Mouse (Mus musculus) erythroblast, adult 5-6 weeks (primary cell): Measurements from ENCODE around the gene Gphn. TPM values are rescaled to one million over a fixed set of nuclear protein-coding genes. Genes with fewer than 3 reads are reported as not detected.
"Not testable (repeated sequence)": the region's sequence is repeated elsewhere in the genome, so short reads cannot be mapped to it uniquely, and the experiment has no call there.

Source experiments
- ATAC-seq: replicated peaks from 2 replicates; pipeline ENCODE4 v1.8.0; 2016; ENCODE audit warnings: moderate number of reproducible peaks, mild to moderate bottlenecking, moderate TSS enrichment, inconsistent platforms; ENCODE audit not compliant: poor library complexity, low FRiP score, severe bottlenecking
- total RNA-seq, 2 experiments: library from RNA; stranded (forward) in 1 of 2; stranded (reverse) in 1 of 2; fragments of 150-400 nt in 1 of 2; fragments of 200-764, 138-1000 nt in 1 of 2; gene quantifications; 2 replicates each; pipeline versions ENCODE4 v1.2.3 to v1.2.4; 2015 to 2017; ENCODE audit warnings: low replicate concordance in 2 of 2

Gphn gene
- total RNA-seq, 2 experiments from 2014 or later = 0.77 to 15.8 TPM

DNA sequence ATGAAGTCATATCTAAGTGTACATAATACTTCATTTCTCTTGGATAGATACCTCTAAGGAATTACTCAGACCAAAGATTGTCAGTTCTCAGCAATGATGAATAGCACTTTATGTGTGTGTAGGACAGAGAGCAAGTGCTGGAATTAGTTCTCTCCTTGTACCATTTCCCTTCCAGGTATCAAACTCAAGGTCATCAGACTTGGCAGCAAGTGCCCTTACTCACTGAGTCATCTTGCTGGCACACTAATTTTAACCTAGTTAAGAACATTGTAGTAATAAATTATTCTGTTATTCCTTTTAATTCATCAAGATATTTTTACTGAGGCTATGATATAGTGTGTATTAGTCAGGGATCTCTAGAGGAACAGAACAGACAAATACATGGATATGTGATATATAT, 88.9 kb downstream of the Gphn start:
- no peak for ATAC-seq

DNA sequence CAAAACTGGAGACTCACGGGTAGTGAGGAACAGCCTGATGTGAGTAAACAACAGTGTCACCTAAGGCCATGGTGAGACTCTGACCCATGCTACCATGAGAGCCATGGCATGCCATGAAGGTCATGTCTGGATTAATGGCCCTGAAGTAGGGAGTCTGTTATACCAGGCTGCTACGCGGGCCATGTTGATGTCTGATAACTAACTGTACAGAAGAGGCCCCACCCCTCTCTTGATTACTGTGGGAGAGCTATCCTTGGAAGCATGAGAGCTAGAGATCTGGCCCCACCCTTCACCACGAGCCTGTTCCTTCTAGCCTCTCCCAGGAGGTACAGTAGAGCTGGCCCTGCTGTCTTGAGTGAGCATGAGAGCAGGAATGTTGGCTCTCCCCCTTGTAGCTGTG, 101.8 kb downstream of the Gphn start:
- ATAC-seq = no peak

DNA sequence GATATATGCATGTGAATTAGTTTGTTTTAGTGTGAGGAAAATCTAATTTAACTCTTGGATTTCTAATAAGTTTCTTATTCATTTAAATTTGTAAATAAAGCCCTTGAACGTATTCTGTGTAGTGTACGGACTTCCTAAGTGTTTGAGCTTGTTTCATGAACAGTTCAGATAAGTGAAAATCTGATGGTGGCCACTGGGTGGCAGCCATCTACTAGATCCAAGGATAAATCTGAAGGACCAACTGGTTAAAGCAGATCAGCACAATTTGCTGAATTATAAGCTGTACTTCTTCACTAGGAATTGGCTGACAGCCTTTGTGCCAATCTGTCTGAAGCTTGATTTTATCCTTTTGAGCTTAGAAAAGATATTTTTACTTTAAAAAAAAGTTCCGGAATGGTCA, 105.9 kb downstream of the Gphn start:
- no peak for ATAC-seq

DNA sequence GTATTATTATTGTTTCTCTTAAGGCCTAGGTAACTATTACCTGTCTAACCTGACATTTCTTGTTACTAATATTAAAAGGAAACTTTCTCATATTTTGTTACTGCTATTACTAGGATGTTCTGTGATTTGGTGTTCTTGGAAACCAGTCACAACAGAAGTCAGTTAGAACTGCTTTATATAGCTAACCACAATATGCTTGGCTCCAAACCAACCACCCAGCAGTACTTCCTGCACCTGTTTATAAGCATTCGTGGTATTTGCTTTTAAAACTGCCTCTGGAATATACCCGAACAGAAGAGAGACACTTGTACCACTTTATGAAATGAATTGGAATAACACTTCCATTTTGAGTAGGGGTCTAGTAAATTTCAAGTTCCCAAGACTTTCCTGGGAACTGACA, 130.3 kb downstream of the Gphn start:
- ATAC-seq = no peak

DNA sequence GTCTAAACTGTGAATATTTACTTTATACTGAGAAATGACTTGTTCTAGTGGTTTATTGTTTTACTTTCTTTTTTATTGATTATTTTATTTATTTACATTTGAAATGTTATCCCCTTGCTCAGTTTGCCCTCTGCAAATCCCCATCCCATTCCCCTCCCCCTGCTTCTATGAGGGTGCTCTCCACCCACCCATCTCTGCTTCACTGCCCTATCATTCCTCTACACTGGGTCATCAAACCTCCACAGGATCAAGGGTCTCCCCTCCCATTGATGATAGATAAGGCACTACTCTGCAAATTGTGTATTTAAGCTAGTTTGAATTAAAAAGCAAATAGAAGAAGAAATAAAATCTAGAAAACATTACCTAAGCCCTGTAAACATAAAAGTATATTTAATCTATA, 163.1 kb downstream of the Gphn start:
- no peak for ATAC-seq

DNA sequence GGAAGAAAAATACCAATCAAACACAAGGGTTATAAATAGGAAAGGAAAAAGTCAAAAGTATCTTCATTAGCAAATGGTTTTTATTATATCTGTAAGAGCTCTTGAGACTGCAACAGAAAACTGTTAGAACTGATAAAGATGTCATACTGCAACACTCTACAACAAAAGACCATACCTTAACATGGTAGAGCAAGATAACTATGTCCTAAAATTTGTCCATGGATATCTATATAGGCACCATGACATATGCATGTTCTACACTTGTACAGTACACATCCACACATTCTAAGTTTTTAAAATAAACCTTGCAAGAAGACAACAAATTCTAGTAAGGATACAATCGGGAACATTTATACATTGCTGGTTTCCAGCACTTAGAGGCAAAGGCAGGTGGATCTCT, 169.1 kb downstream of the Gphn start:
- no peak for ATAC-seq

DNA sequence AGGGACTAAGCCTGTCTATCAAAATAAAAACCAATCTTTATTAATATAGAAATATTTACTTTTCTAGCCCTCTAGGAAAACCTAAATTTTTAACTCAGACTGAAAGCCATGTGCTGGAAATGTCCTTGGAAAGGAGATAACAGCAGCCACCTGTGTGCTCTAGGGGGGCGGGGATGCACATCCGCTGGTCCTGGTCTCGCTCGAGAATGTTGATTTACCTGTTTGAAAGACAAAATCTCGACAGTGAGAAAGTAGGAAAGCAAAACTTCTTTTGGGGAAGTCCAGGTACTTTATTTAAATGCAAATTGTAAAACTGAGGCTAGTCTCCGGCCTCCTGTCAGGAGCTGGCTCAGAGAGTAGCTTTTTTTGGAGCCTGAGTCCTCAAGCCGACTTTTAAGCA, 181.3 kb downstream of the Gphn start:
- not testable (repeated sequence) for ATAC-seq

DNA sequence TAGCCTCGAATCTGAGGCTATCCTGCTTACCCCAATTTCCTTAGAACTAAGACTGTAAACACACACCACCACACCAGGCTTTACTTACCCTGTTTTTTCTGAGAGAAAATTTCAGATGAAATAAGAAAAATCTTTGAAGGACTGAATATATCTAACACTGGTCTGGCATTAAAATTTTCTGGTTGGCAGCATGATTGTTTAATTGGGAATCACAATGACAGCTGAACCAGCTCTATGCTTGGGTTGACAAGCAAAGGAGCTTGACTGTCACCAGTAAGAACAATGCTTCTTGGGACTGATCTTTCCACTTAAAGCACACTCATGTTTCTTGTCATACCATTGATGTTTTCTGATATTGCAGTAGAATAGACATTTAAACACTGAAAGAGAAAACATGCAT, 296.0 kb downstream of the Gphn start:
- no peak for ATAC-seq

DNA sequence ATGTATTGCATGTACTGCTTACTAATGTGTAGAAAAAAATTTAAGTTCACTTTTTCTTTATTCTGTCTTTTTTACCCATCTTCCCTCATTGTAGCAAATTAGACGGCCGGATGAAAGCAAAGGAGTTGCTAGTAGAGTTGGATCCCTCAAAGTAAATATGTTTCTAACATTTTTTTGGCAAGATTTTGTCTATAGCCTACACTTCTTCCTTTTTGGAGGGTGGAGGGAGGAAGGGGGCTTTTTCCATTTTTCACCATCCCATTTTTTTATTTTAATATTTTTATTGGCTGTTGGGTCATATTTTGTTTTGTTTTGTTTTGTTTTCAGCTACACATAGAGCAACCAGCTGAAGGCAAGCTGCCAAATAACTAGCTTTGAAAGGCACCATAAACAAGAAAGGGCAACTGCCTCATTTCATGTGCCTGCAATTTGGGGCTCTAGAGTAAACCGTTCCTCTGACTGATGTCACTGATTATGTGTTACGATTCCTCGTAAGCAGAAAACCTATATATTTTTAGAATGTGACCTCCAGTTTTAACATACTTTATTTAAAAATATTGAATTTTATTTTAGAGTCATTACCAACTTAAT, 296.7 kb downstream of the Gphn start:
- ATAC-seq = no peak

DNA sequence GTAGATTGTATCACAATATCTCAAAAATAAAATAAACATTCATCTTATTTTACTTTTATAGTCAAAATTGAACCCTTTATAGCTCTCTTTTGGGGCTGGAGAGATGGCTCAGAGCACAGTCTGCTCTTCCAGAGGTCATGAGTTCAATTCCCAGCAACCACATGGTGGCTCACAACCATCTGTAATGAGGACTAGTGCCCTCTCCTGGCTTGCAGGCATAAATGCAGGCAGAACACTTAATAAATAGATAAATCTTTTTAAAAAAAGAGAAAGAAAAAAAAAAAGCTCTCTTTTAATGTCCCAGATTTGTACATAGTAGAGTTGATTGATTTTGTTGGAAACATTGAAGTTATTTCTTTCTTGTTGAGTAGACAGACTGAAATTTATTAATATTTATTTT, 311.4 kb downstream of the Gphn start:
- ATAC-seq = not testable (repeated sequence)

DNA sequence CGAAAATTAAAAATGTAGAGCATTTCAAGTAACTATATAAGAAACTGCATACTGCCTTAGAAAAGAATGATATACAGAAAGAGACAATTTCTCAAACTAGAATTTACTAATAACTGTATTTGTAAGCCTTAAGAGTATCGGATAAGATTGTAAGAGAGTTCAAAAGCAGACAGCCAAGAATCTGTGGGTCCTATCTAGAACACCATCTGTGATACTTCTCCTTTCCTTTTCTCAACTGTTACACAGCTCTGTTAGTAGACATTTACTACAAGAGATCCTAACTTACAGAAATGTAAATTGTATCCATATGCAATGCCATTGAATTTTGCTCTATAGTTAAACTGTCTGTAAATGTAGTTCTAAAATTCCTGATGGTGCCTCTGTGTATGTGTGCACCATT, 324.7 kb downstream of the Gphn start:
- ATAC-seq = no peak

DNA sequence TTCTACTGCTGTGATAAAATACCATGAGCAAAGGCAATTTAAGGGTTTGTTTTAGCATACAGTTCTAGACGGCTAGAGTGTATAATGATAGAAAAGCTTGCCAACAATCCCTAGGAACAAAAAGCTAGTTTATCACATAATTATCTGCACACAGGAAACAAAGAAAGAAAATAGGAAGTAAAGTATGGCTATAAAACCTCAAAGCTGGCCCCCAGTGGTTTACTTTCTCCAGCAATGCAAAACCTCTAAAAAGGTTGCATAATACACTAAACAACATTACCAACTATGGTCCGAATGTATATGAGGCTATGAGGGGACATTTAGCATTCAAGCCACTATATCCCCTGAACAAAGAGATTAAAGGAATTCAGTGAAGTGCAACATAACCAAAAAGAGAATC, 405.6 kb downstream of the Gphn start:
- ATAC-seq = no peak

DNA sequence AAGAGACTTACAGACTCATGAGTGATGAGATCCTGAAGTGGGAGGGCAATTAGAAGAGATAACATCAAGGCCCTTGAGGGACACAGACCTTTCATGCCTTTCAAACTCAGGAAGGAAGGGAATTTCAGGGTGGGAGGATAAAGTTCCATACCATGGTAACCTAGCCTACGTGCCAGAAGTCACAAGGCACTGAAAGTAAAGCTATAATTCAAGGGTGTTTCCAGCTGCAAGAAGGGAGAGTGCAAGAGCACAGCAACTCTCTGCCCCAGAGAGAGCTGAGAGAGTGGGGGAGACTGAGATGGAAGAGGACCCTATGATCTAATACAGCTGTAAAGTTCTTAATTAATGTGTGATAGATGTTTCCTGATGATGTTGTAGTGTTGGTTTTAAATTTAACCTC, 413.3 kb downstream of the Gphn start:
- ATAC-seq = no peak

DNA sequence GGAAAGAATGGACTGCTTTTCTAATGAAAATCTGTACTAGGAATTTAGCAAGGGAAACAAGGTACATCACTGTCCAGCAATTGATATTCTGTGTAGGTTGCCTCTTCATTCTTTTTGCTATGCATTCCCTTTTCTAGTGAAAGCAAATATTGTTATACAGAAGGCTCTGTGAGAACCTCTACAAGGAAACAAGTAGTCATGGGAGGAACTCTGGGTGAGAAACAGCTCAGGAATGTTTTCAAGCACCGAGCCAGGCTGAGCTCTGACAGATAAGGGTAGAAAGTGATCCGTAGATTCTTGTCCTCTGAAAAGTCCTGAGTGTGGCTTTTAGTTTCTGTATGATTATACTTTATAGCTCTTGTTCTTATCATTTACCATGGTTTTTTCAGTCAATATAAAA, 413.9 kb downstream of the Gphn start:
- ATAC-seq = no peak

DNA sequence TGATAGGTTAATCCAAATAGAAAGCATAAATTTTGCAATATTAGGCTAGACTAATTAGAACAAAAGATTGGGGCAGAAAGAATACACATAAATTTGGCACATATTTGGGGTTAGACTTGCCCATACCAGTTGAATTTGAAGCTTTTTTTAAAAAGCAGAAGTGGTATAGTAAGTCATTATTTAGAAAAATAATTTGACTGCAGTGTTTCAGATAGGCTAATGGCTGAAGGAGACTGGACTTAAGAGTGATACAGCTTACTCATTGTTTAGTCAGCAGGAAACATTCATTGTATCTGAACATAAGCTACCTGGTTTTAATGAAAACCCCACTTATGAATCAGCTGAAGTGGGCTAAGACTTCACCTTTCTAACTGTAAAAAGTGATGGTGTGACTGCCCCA, 415.0 kb downstream of the Gphn start:
- ATAC-seq = no peak

DNA sequence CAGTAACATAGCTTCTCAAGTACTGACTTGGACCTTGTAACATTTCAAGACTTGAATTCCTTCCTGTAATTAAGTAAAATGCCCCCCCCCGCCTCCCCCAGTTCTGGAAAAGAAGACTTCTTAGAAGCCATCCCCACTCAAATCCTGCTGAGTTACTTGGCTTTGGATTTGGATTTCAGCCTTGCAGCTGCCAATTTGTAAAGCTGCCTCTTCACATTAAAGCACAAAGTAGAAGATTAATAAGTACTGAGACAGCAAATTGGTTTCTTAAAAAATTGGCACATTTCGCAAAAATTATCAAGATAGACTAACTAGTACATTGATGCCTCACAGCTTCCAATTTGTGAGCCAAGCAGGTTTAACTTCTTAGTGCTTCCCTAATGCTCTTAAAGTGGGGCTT, 417.5 kb downstream of the Gphn start:
- no peak for ATAC-seq

DNA sequence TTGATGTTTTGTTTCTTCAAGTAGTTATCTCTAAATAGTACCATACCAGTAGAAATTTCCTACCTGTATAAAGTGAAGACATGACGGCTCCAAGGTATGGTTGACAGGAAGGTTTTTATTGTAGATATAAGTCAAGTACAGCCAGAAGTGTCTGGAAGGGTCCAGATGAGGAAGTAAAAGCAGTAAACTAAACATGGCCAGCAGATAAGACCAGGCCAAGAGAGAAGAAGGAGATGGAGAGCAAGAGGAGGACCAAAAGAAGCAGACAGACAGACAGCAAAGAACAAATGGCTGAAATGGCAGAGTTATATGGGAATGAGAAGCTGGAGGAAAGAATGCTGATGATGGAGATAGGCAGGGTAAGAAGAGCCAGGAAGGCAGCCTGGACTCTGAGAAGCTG, 419.1 kb downstream of the Gphn start:
- ATAC-seq = no peak

DNA sequence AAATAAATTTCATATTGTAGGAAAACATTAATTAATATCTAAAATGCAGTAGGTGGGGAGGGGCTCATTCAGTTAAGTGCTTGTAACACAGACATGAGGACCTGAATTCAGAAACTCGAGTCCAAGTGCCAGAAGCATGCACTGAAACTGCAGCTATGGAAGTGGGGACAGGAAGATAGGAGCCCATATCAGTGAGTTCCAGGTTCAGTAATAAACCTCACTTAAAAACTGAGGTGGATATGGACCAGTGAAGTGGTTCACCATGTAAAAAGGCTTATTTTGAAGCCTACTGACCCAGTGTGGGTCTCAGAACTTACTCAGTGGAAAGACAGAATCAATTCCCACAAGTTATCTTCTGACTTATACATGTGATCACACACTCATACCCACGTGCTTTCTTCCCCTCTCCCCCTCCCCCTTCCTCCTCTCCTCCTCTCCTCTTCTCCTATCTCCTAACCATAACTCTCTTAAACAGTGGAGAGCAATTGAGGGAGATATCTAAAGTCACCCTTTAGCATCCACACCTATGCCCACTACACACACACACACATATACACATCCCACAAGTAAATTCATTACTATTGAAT, 433.6 kb downstream of the Gphn start:
- no peak for ATAC-seq

DNA sequence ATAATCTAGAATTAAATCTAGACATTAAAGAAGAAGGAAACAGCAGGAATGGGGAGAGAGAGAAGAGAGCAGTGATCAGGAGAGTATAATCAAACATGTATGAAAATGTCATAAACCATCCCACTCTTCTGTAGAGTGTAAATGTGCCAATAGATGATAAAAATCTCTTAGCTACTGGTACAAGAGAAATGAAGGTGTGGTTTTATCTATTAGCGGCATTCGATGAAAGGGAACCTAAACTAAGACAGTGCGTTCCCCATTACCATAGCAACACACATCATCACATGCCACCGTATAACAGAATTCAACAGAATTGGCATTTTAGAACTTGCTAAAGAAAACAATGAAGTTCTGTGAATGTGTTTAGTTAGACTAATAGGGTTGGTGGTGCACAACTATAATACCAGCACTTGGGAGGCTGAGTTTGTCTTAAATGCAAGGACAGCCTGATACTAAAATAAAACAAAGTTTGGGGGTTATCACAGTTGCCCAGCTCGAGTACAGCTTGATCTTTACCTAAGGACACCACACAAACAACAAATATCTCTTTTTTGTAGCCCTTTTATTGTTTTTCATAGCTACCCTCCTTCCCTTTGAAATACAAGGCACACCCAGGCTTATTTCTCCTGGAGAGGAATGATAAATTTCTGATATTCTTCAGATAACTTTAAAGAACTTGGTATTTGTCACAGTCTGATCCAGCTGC, 452.1 kb downstream of the Gphn start:
- no peak for ATAC-seq

DNA sequence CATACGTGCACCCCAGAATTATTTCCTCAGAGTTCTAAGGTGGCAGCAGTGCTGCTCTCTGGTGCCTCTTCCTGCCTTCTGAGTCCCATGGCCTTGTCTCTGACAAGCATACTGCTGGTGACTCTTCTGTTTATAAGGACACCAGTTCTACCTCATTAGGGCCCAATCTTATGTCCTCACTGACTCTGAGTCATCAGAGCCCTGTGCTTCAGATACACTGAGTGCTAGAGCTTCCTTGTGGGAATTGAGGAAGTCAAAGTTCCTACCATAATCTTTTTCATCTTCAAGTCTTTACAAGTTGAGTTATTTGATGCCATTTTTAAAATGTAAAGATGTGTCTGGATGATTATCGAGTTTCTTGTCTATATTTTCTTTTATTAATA, 452.6 kb downstream of the Gphn start:
- ATAC-seq = no peak

DNA sequence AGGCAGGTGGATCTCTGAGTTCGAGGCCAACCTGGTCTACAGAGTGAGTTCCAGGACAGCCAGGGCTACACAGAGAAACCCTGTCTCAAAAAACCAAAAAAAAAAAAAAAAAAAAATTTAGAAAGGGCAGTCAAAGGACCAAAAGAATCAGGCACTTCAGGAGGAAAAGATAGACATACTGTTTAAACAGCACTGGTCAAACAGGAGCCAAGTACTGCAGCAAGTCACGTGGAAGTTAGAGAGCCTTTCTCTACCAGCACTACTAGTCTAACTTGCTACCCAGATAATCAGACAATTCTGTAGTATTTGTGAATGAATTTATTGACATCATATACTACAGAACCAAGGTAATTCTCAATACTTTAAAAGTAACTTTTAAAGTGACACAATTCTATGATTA, 454.9 kb downstream of the Gphn start:
- no peak for ATAC-seq

DNA sequence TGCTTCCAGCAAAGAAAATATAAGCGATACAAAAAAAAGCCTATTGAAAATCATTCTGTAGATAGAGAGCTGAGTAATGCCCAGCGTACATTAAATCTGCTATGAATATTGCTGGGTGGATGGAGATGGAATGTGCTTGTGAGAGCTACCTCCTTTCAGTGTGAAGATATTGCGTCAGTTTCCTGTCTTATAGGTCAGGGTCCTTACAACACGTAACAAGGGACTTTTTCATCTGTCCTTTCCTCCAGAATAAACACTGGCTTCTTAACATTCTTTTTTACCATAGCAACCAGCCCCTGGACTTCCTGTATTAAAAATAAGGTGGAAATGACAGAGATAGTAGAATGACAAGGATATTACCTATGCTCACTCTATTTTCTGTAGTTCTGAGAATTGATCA, 456.1 kb downstream of the Gphn start:
- ATAC-seq = no peak
